In genomic region chr15:86239801-86240200, GRCm38 (mm10) we compare ENCODE assay signal across 10 mouse cellular contexts. TPM values are rescaled to one million over a fixed set of nuclear protein-coding genes. Genes with fewer than 3 reads are reported as not detected.
DNase-seq lines count a peak whose midpoint lies in the region; ATAC-seq and TF ChIP-seq lines count a peak whose summit lies in the region.
"Had no signal": no experiment of that assay in that cellular context is flagged by ENCODE, and none has a peak within 500 bp of the region (broad histone marks: within the 10 kb centered on the region; RNA-seq: fewer than 3 reads in every experiment).

No protein-coding gene starts in this region.

- no peaks in the 10 kb centered on the region for H3K9me3 ChIP-seq in limb, embryonic 11.5 days (ENCODE audit: control insufficient read depth, low read length)
- H3K9me3 ChIP-seq: embryonic facial prominence, embryonic 12.5 days; limb, embryonic 13.5 days had no signal

- DNase-seq in left cerebral cortex, adult 2 months (ENCODE audit: extremely low spot score in 1 of 2, low spot score in 2 of 2), result peak; percentile 63 to 72
- no peak for DNase-seq in left cerebral cortex, adult 11 months (ENCODE audit: low spot score)
- DNase-seq in adrenal gland, adult 18-20 months (ENCODE audit: low spot score in 2 of 2), result peak; percentile 73 to 75
- peak; percentile 71 for DNase-seq in embryo, embryonic 11 days
- DNase-seq in heart, adult 9 months (ENCODE audit: low spot score in 2 of 2), result peak; percentile 41 to 59
- DNase-seq in limb, embryonic 11.5 days (ENCODE audit: low spot score), result peak; percentile 81
- DNase-seq in ovary, postnatal 14 days (ENCODE audit: low spot score), result peak; percentile 58
- DNase-seq in urinary bladder, postnatal 25 days (ENCODE audit: low spot score), result peak; percentile 55

- no peak overlapping the region for H3K27ac ChIP-seq in left cerebral cortex, adult 2 months
- no peak overlapping the region for H3K27ac ChIP-seq in limb, embryonic 11.5 days (replicated peaks; ENCODE audit: low read depth, low read length)
- H3K27ac ChIP-seq: embryonic facial prominence, embryonic 12.5 days; limb, embryonic 13.5 days had no signal

- no peak overlapping the region for H3K4me2 ChIP-seq in limb, embryonic 11.5 days (ENCODE audit: low read depth, severe bottlenecking)
- H3K4me2 ChIP-seq: embryonic facial prominence, embryonic 12.5 days; limb, embryonic 13.5 days had no signal

- no peaks in the 10 kb centered on the region; the same call in 1 of the 2 replicates for H3K36me3 ChIP-seq in limb, embryonic 11.5 days (ENCODE audit: control insufficient read depth, insufficient read depth, low read length)

- WGBS in limb, embryonic 11.5 days, result 33% methylated on average over 10 of the region's 10 CpGs

- H3K4me1 ChIP-seq in limb, embryonic 11.5 days (ENCODE audit: control insufficient read depth, insufficient read depth, low read length), result no peaks in the 10 kb centered on the region
- H3K4me1 ChIP-seq: embryonic facial prominence, embryonic 12.5 days; limb, embryonic 13.5 days had no signal

- no peak overlapping the region for H3K9ac ChIP-seq in limb, embryonic 11.5 days (ENCODE audit: low read length)
- H3K9ac ChIP-seq: embryonic facial prominence, embryonic 12.5 days; limb, embryonic 13.5 days had no signal

- no peaks in the 10 kb centered on the region for H3K27me3 ChIP-seq in limb, embryonic 11.5 days (ENCODE audit: control insufficient read depth, insufficient read depth, low read length)
- H3K27me3 ChIP-seq: embryonic facial prominence, embryonic 12.5 days; limb, embryonic 13.5 days had no signal

- intact Hi-C loops in left cerebral cortex, adult 2 months (cut with DNase I), result loop anchor here (5.0 to 10.0 kb wide), 4 partner anchors 438 to 1725 kb away; partner anchors contain the start of gene Fam19a5

- peak; percentile 87 for TF ChIP-seq CTCF in left cerebral cortex, adult 2 months (IDR thresholded peaks at IDR 0.05)

- ATAC-seq in limb, embryonic 11.5 days (ENCODE audit: insufficient number of reproducible peaks, low FRiP score, low TSS enrichment, low read depth), result no peak

- no peak overlapping the region for H3K4me3 ChIP-seq in left cerebral cortex, adult 2 months
- no peak overlapping the region for H3K4me3 ChIP-seq in limb, embryonic 11.5 days (ENCODE audit: low read depth, low read length)
- H3K4me3 ChIP-seq: embryonic facial prominence, embryonic 12.5 days; limb, embryonic 13.5 days had no signal

RNA-seq across cellular contexts. Expression of gene Tbc1d22a, which starts 25.5 kb away (rescaled TPM):
- 10 to 100 TPM; 32.8 to 34.3 TPM for total RNA-seq in left cerebral cortex, adult 2 months (2021)
- total RNA-seq in adrenal gland, adult 18-20 months (2021), result 10 to 100 TPM; 28.2 to 29.1 TPM
- 7.7 and 9.3 TPM in 2 replicates for polyA plus RNA-seq in limb, embryonic 11.5 days (2014; fragmentation: Nextera tagmentation; extraction: Ambion mirVana)

RNA-seq across cellular contexts. Expression of gene Cerk, which starts 53.9 kb away (rescaled TPM):
- total RNA-seq in left cerebral cortex, adult 2 months (2021), result 10 to 100 TPM; 57.9 to 59.0 TPM
- 10 to 100 TPM; 40.6 to 68.6 TPM for total RNA-seq in adrenal gland, adult 18-20 months (2021)
- polyA plus RNA-seq in limb, embryonic 11.5 days (2014; fragmentation: Nextera tagmentation; extraction: Ambion mirVana), result 15.6 and 17.3 TPM in 2 replicates
